Mouse (Mus musculus): ENCODE measurements around the gene Kcng4.

DNA sequence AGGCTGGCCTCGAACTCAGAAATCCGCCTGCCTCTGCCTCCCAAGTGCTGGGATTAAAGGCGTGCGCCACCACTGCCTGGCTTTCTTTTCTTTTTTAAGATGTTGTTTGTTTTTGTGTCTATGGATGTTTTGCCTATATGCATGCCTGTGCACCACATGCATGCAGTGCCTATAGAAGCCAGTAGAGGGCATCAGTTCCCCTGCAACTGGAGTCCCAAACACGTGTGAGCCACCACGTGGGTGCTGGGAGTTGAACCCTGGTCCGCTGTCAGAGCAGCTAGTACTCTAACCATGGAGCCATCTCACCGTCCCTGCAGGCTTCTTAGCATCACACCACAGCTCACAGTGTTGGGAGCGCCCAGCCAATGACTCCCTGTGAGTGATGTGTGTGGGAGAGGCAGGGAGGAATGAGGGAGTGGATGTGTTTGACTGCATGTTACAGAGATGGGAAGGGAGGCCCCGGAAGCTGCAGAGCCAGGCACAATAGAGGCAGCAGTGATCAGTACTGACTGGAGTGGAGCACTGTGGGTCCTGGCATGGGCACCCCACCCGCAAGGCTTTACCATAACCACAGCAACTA lies 38.6 kb upstream of the Kcng4 start:
- TF ChIP-seq CTCF (IDR thresholded peaks at IDR 0.05; ENCODE audit: extremely low read depth, insufficient read length, insufficient replicate concordance, low read depth, low read length) (peak; percentile 42; the same call in 1 of the 2 replicates), POLR2A (IDR thresholded peaks at IDR 0.05; ENCODE audit: low read depth, low read length) (no peak)

Measured in small intestine, adult 2 months (tissue).